Mouse (Mus musculus) CH12.LX (cell line): ENCODE measurements at regions not wholly inside any gene's neighbourhood (a gene's known extent, or its start where the extent isn't known, plus 50 kb on each side); places are given as distances from the start of the nearest gene placed in this dataset.

Source experiments
- DNase-seq: peaks from one replicate; pipeline ENCODE4 v3.0.0-alpha.2; 2013; ENCODE audit errors: extremely low read depth
- H3K27ac ChIP-seq: 2 replicates; pipeline ENCODE4 v1.5.1; 2012; ENCODE audit warnings: low read depth, mild to moderate bottlenecking, control low read depth, moderate library complexity; ENCODE audit not compliant: insufficient read depth
- H3K27me3 ChIP-seq: replicated peaks from 2 replicates; pipeline ENCODE3; 2012; ENCODE audit warnings: inconsistent platforms
- H3K36me3 ChIP-seq, 2 experiments: replicated peaks in 1 of 2; 2 replicates each; pipeline versions ENCODE3 to v1.6.1; 2012; ENCODE audit warnings: inconsistent platforms in 1 of 2, low read length in 1 of 2, mild to moderate bottlenecking in 1 of 2, mixed read lengths in 1 of 2, moderate library complexity in 1 of 2; ENCODE audit not compliant: control insufficient read depth in 1 of 2, insufficient read depth in 1 of 2
- H3K4me1 ChIP-seq, 2 experiments: 2 replicates each; pipeline ENCODE4 v1.6.1; 2012; ENCODE audit warnings: inconsistent platforms in 1 of 2, moderate library complexity in 1 of 2; ENCODE audit not compliant: insufficient read depth in 2 of 2, control insufficient read depth in 1 of 2
- H3K4me2 ChIP-seq: 2 replicates; pipeline ENCODE4 v1.6.1; 2012; ENCODE audit warnings: low read depth, mild to moderate bottlenecking, control low read depth; ENCODE audit not compliant: poor library complexity, insufficient read depth, severe bottlenecking
- H3K4me3 ChIP-seq, 3 experiments: fragments of 150-350 bp in 1 of 3; sonication (generic) in 1 of 3; replicated peaks in 1 of 3; 2 replicates each; pipeline versions ENCODE3 to v1.5.1; 2011 to 2012; ENCODE audit warnings: low read depth in 2 of 3, low read length in 2 of 3, mild to moderate bottlenecking in 2 of 3, moderate library complexity in 2 of 3, control low read depth in 1 of 3, improper control_type of control experiment in 1 of 3, inconsistent platforms in 1 of 3, mixed read lengths in 1 of 3; ENCODE audit not compliant: poor library complexity in 1 of 3
- H3K79me2 ChIP-seq: replicated peaks from 2 replicates; pipeline ENCODE4 v1.6.1; 2012; ENCODE audit warnings: mild to moderate bottlenecking, moderate library complexity; ENCODE audit not compliant: control insufficient read depth, poor library complexity, insufficient read depth, severe bottlenecking; ENCODE audit errors: extremely low read depth
- H3K9ac ChIP-seq: 2 replicates; pipeline ENCODE4 v1.6.1; 2012; ENCODE audit warnings: low read depth, mild to moderate bottlenecking, control low read depth, moderate library complexity; ENCODE audit not compliant: insufficient read depth
- H3K9me3 ChIP-seq: replicated peaks from 2 replicates; pipeline ENCODE3; 2012; ENCODE audit warnings: low read length, inconsistent platforms, mixed read lengths
- BHLHE40 ChIP-seq: IDR thresholded peaks from 2 replicates; pipeline ENCODE4 v1.6.1; 2011; ENCODE audit warnings: mild to moderate bottlenecking, low read depth, low read length, improper control_type of control experiment
- CHD2 ChIP-seq: IDR thresholded peaks from 2 replicates; pipeline ENCODE4 v1.6.1; 2011; ENCODE audit warnings: low read length, improper control_type of control experiment
- EP300 ChIP-seq: IDR thresholded peaks from 2 replicates; pipeline ENCODE4 v1.6.1; 2011; ENCODE audit warnings: low read length, improper control_type of control experiment
- HCFC1 ChIP-seq: IDR thresholded peaks from 2 replicates; pipeline ENCODE4 v1.6.1; 2012; ENCODE audit warnings: low read depth, mild to moderate bottlenecking, inconsistent platforms, low read length, improper control_type of control experiment
- JUN ChIP-seq: IDR thresholded peaks from 2 replicates; pipeline ENCODE4 v1.6.1; 2011; ENCODE audit warnings: low read depth, mild to moderate bottlenecking, low read length, improper control_type of control experiment, moderate library complexity; ENCODE audit not compliant: insufficient read depth
- JUND ChIP-seq: conservative IDR thresholded peaks from 2 replicates; pipeline ENCODE4 v1.6.1; 2011; ENCODE audit warnings: low read depth, low read length, improper control_type of control experiment
- MAX ChIP-seq: IDR thresholded peaks from 2 replicates; pipeline ENCODE4 v1.6.1; 2011; ENCODE audit warnings: low read length, improper control_type of control experiment
- NELFE ChIP-seq: IDR thresholded peaks from 2 replicates; pipeline ENCODE4 v1.6.1; 2011; ENCODE audit warnings: low read depth, low read length, improper control_type of control experiment
- POLR2A ChIP-seq: IDR thresholded peaks from 2 replicates; pipeline ENCODE4 v1.6.1; 2011; ENCODE audit warnings: low read depth, mild to moderate bottlenecking, improper control_type of control experiment, low read length
- TCF12 ChIP-seq: IDR thresholded peaks from 2 replicates; pipeline ENCODE4 v1.6.1; 2014; ENCODE audit warnings: low read depth, mild to moderate bottlenecking, inconsistent platforms, low read length, improper control_type of control experiment
- dilution Hi-C: fragments of 300-500 bp; cut with MboI; formaldehyde crosslinking; loops from 2 replicates; pipeline ENCODE4 v1.14.3; 2020; ENCODE audit warnings: low sequenced_read_pairs; ENCODE audit not compliant: extremely low pct_unique_long_range_greater_than_20kb, extremely low pct_ligation_motif_present
- in situ Hi-C: fragments of 300-500 bp; cut with MboI; formaldehyde crosslinking; loops from 3 replicates; pipeline ENCODE4 v1.14.3; 2019; ENCODE audit warnings: low sequenced_read_pairs, low pct_ligation_motif_present, low pct_unique_long_range_greater_than_20kb, mixed read lengths

GRCm38 (mm10) chr10:95036043-95036697, 91.5 kb upstream of the Plxnc1 start:
- no peak for DNase-seq
- Histone ChIP-seq H3K79me2 (no peaks in the 10 kb centered on the region), H3K4me2 (no peak overlapping the region), H3K9me3 (no peaks in the 10 kb centered on the region), H3K4me1 (peaks cover 8 to 9% of the 10 kb centered on the region in 2 experiments; a peak in 3 of 4 replicates), H3K9ac (no peak overlapping the region), H3K27ac (no peak overlapping the region), H3K36me3 (no peaks in the 10 kb centered on the region), H3K4me3 (no peak overlapping the region), H3K27me3 (no peaks in the 10 kb centered on the region)
- in situ Hi-C loops (no loop called here), dilution Hi-C loops (no loop called here)
- TF ChIP-seq NELFE (no peak), MAX (no peak), TCF12 (no peak), CHD2 (no peak)

- H3K79me2 ChIP-seq: no peaks in the 10 kb centered on the region
- H3K4me2 ChIP-seq: no peak overlapping the region
- no peaks in the 10 kb centered on the region for H3K27me3 ChIP-seq
- H3K4me1 ChIP-seq: peaks cover 8 to 9% of the 10 kb centered on the region in 2 experiments; a peak in 3 of 4 replicates
- no peak overlapping the region for H3K27ac ChIP-seq
- TF ChIP-seq BHLHE40 (no peak), JUN (no peak), JUND (no peak)
- H3K9ac ChIP-seq: no peak overlapping the region
- H3K4me3 ChIP-seq: no peak overlapping the region
- dilution Hi-C loops: no loop called here
- no peaks in the 10 kb centered on the region for H3K36me3 ChIP-seq
- no peak for DNase-seq
- no peaks in the 10 kb centered on the region for H3K9me3 ChIP-seq
- in situ Hi-C loops: no loop called here
Measured at GRCm38 (mm10) chr10:95035371-95035770, 90.7 kb upstream of the Plxnc1 start.

- Histone ChIP-seq H3K4me3 (no peak overlapping the region), H3K9me3 (no peaks in the 10 kb centered on the region), H3K9ac (no peak overlapping the region), H3K79me2 (no peaks in the 10 kb centered on the region), H3K27ac (no peak overlapping the region)
- no peak for TF ChIP-seq EP300
- TF ChIP-seq MAX: no peak
- TF ChIP-seq HCFC1: no peak
- TF ChIP-seq POLR2A: no peak
- TF ChIP-seq, all 38 proteins: peak for 0
- Histone ChIP-seq H3K27me3 (no peaks in the 10 kb centered on the region), H3K4me1 (peaks cover 9% of the 10 kb centered on the region in 2 experiments; a peak in 3 of 4 replicates), H3K4me2 (no peak overlapping the region), H3K36me3 (no peaks in the 10 kb centered on the region)
- DNase-seq: no peak
- dilution Hi-C loops: no loop called here
- in situ Hi-C loops: no loop called here
Measured at GRCm38 (mm10) chr10:95034566-95034965, 89.9 kb upstream of the Plxnc1 start.
